Comparison of ENCODE assay signal across 9 mouse cellular contexts in the genomic region with DNA sequence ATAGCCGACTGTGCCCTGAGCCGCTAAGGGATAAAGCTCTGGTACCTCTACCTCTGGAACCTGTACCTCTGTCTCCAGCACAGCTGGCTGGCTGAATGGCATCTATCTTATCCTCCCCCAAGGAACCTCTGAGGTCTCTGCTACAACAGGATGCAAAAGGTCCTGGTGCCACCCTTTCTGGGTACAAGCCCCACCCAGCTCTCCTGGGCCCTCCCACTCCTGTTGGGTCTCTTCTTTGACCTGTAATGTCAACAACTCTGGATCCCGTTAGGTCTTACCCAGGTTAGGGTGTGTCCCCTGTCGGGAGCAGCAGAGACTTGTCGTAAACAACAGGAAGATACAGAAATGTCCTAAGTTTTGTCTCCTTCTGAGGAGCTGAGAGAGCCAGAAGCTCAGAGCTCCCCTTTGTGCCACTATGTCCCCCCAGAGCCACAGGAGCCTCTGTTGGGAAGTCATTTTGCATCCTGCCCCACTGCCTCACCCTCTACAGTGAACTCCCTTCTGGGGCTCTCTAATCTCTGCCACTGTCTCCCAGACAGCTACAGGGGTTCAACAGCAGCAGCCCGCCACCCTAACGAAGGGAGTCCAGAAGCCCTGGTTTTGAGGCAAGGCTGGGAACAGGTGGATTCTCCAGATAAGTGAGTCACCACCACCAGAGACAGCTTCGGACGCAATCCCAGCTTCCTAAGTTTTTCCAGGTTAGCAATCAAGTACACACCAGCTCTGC. TPM values are rescaled to one million over a fixed set of nuclear protein-coding genes. Genes with fewer than 3 reads are reported as not detected.
DNase-seq lines count a peak whose midpoint lies in the region; ATAC-seq and TF ChIP-seq lines count a peak whose summit lies in the region.
"Had no signal": no experiment of that assay in that cellular context is flagged by ENCODE, and none has a peak within 500 bp of the region (broad histone marks: within the 10 kb centered on the region; RNA-seq: fewer than 3 reads in every experiment).

No protein-coding gene starts in this region.

- H3K9ac ChIP-seq in forebrain, embryonic 14.5 days (ENCODE audit: low read length): no peak overlapping the region
- no peak overlapping the region for H3K9ac ChIP-seq in forebrain, embryonic 11.5 days (ENCODE audit: low read length)
- no peak overlapping the region for H3K9ac ChIP-seq in stomach, postnatal 0 days (ENCODE audit: low read length)

- no peak for TF ChIP-seq EP300 in stomach, postnatal 0 days (optimal IDR thresholded peaks at IDR 0.05)

- no peak for DNase-seq in forebrain, embryonic 14.5 days (ENCODE audit: low spot score)
- no peak for DNase-seq in forebrain, embryonic 11.5 days (ENCODE audit: low spot score)
- no peak for DNase-seq in stomach, postnatal 0 days (ENCODE audit: low spot score)
- DNase-seq in spleen, adult 12 weeks (ENCODE audit: low spot score): no peak
- DNase-seq: cerebellum, adult 8-10 months had no signal

- TF ChIP-seq CTCF in stomach, postnatal 0 days (IDR thresholded peaks at IDR 0.05; ENCODE audit: low read depth): no peak

- 0 out of 2 replicates have a peak, but pooled peaks cover 6% of the 10 kb centered on the region for H3K36me3 ChIP-seq in forebrain, embryonic 14.5 days (ENCODE audit: control insufficient read depth, insufficient read depth, low read length)
- H3K36me3 ChIP-seq in forebrain, embryonic 11.5 days (ENCODE audit: control insufficient read depth, insufficient read depth, low read length): no peaks in the 10 kb centered on the region; the same call in 1 of the 2 replicates
- peaks cover 83% of the 10 kb centered on the region for H3K36me3 ChIP-seq in megakaryocyte, embryonic 14.5 days (replicated peaks; ENCODE audit: low read length)
- H3K36me3 ChIP-seq in stomach, postnatal 0 days (ENCODE audit: control insufficient read depth, insufficient read depth, low read length): no peaks in the 10 kb centered on the region

- peak overlapping the region; percentile 27; the same call in 1 of the 2 replicates for H3K27ac ChIP-seq in forebrain, embryonic 14.5 days (ENCODE audit: low read depth, low read length)
- no peak overlapping the region for H3K27ac ChIP-seq in forebrain, embryonic 11.5 days (ENCODE audit: low read depth, low read length)
- peak overlapping the region; percentile 75 for H3K27ac ChIP-seq in stomach, postnatal 0 days (replicated peaks)

- ATAC-seq in forebrain, embryonic 14.5 days: no peak
- ATAC-seq in forebrain, embryonic 11.5 days (replicated peaks; ENCODE audit: low FRiP score): no peak
- ATAC-seq in megakaryocyte, adult 5-6 weeks (ENCODE audit: poor library complexity, severe bottlenecking): no peak
- ATAC-seq in inflammation-experienced regulatory T-cells, adult 6 months: peak; percentile 18
- ATAC-seq in stomach, postnatal 0 days (ENCODE audit: low FRiP score, low TSS enrichment): no peak
- ATAC-seq in granulocyte monocyte progenitor cell, adult 5-6 weeks (replicated peaks; ENCODE audit: poor library complexity, severe bottlenecking): no peak

- no peaks in the 10 kb centered on the region for H3K27me3 ChIP-seq in forebrain, embryonic 14.5 days (replicated peaks; ENCODE audit: control insufficient read depth, insufficient read depth, low read length)
- no peaks in the 10 kb centered on the region for H3K27me3 ChIP-seq in forebrain, embryonic 11.5 days (ENCODE audit: control insufficient read depth, insufficient read depth, low read length)
- H3K27me3 ChIP-seq in megakaryocyte, embryonic 14.5 days (replicated peaks): no peaks in the 10 kb centered on the region
- H3K27me3 ChIP-seq in stomach, postnatal 0 days (ENCODE audit: control insufficient read depth, insufficient read depth, low read length): no peaks in the 10 kb centered on the region

- no peaks in the 10 kb centered on the region for H3K9me3 ChIP-seq in forebrain, embryonic 14.5 days (replicated peaks; ENCODE audit: control insufficient read depth, low read length)
- H3K9me3 ChIP-seq in forebrain, embryonic 11.5 days (ENCODE audit: control insufficient read depth, low read length): no peaks in the 10 kb centered on the region
- no peaks in the 10 kb centered on the region for H3K9me3 ChIP-seq in megakaryocyte, embryonic 14.5 days
- H3K9me3 ChIP-seq in stomach, postnatal 0 days (ENCODE audit: control insufficient read depth, low read length): no peaks in the 10 kb centered on the region

- no peak overlapping the region for H3K4me2 ChIP-seq in forebrain, embryonic 14.5 days (ENCODE audit: low read length)
- H3K4me2 ChIP-seq in forebrain, embryonic 11.5 days (ENCODE audit: low read depth, low read length, severe bottlenecking): no peak overlapping the region
- no peak overlapping the region for H3K4me2 ChIP-seq in stomach, postnatal 0 days (replicated peaks; ENCODE audit: low read depth)

- peaks cover 25% of the 10 kb centered on the region for H3K4me1 ChIP-seq in forebrain, embryonic 14.5 days (ENCODE audit: control insufficient read depth, insufficient read depth, low read length)
- H3K4me1 ChIP-seq in forebrain, embryonic 11.5 days (replicated peaks; ENCODE audit: control insufficient read depth, insufficient read depth, low read length): peaks cover 10% of the 10 kb centered on the region
- peaks cover 98% of the 10 kb centered on the region for H3K4me1 ChIP-seq in megakaryocyte, embryonic 14.5 days
- H3K4me1 ChIP-seq in stomach, postnatal 0 days (replicated peaks; ENCODE audit: control insufficient read depth, insufficient read depth): peaks cover 22% of the 10 kb centered on the region

- H3K4me3 ChIP-seq in forebrain, embryonic 14.5 days (ENCODE audit: low read depth, low read length): no peak overlapping the region
- H3K4me3 ChIP-seq in forebrain, embryonic 11.5 days (ENCODE audit: low read depth, low read length): no peak overlapping the region
- peak overlapping the region; percentile 67 for H3K4me3 ChIP-seq in megakaryocyte, embryonic 14.5 days (replicated peaks)
- H3K4me3 ChIP-seq in stomach, postnatal 0 days (ENCODE audit: low read depth, low read length): no peak overlapping the region

- 91% methylated on average over 9 of the region's 9 CpGs for WGBS in forebrain, embryonic 14.5 days
- 84% methylated on average over 9 of the region's 9 CpGs for WGBS in forebrain, embryonic 11.5 days
- WGBS in stomach, postnatal 0 days: 59% methylated on average over 9 of the region's 9 CpGs

RNA-seq across cellular contexts. Expression of a gene that starts 47.1 kb away (rescaled TPM):
- polyA plus RNA-seq in forebrain, embryonic 14.5 days (2014; fragmentation: Nextera tagmentation; extraction: Ambion mirVana): 34.9 and 49.5 TPM in 2 replicates
- polyA plus RNA-seq in forebrain, embryonic 11.5 days (2014; fragmentation: Nextera tagmentation; extraction: Ambion mirVana): 49.9 and 56.0 TPM in 2 replicates
- polyA plus RNA-seq in megakaryocyte, embryonic 14.5 days (2012; ENCODE audit: insufficient read depth, low replicate concordance): 10.6 and 12.2 TPM in 2 replicates
- 36.1 and 36.2 TPM in 2 replicates for total RNA-seq in megakaryocyte, adult 5-6 weeks (2015)
- 15.8 and 23.1 TPM in 2 replicates for total RNA-seq in megakaryocyte, adult 5-6 weeks (2017)
- polyA plus RNA-seq in inflammation-experienced regulatory T-cells, adult 6 months (2017; shearing (Covaris generic)): 10 to 100 TPM; 13.2 to 19.4 (median 18.7) TPM
- polyA plus RNA-seq in stomach, postnatal 0 days (2015; fragmentation: Nextera tagmentation; extraction: Ambion mirVana): 21.4 and 22.7 TPM in 2 replicates
- total RNA-seq in granulocyte monocyte progenitor cell, adult 5-6 weeks (2014; fragmentation: Nextera tagmentation): 35.6 and 46.9 TPM in 2 replicates
- 13.4 and 17.5 TPM in 2 replicates for total RNA-seq in granulocyte monocyte progenitor cell, adult 5-6 weeks (2017)
